Mouse (Mus musculus) midbrain, embryonic 14.5 days (tissue): Measurements from ENCODE around the gene Fbxo27. TPM values are rescaled to one million over a fixed set of nuclear protein-coding genes. Genes with fewer than 3 reads are reported as not detected.
"Not testable (repeated sequence)": the region's sequence is repeated elsewhere in the genome, so short reads cannot be mapped to it uniquely, and the experiment has no call there.

Source experiments
- ATAC-seq: fragments of 200-750 bp; cut with Nextera tagmentation; 2 replicates; pipeline ENCODE4 v1.8.0; 2017; ENCODE audit warnings: moderate number of reproducible peaks, moderate library complexity; ENCODE audit not compliant: low FRiP score, low TSS enrichment
- DNase-seq: peaks from one replicate; pipeline ENCODE4 v3.0.0-alpha.2; 2015
- H3K27ac ChIP-seq: fragments of 300-500 bp; sonication (generic); replicated peaks from 2 replicates; pipeline ENCODE4 v1.5.1; 2014; ENCODE audit warnings: mild to moderate bottlenecking, low read depth, low read length, moderate library complexity
- H3K27me3 ChIP-seq: fragments of 300-500 bp; sonication (generic); 2 replicates; pipeline ENCODE4 v1.6.1; 2014; ENCODE audit warnings: low read length, control low read depth, mixed read lengths; ENCODE audit not compliant: control insufficient read depth, insufficient read depth
- H3K36me3 ChIP-seq: fragments of 300-500 bp; sonication (generic); 2 replicates; pipeline ENCODE4 v1.6.1; 2014; ENCODE audit warnings: low read length, control low read depth; ENCODE audit not compliant: control insufficient read depth, insufficient read depth
- H3K4me1 ChIP-seq: fragments of 300-500 bp; sonication (generic); 2 replicates; pipeline ENCODE4 v1.6.1; 2014; ENCODE audit warnings: mild to moderate bottlenecking, antibody characterized with exemption, low read length, control low read depth; ENCODE audit not compliant: control insufficient read depth, insufficient read depth
- H3K4me2 ChIP-seq: fragments of 300-500 bp; sonication (generic); 2 replicates; pipeline ENCODE4 v1.6.1; 2014; ENCODE audit warnings: mild to moderate bottlenecking, low read length, moderate library complexity
- H3K4me3 ChIP-seq: fragments of 300-500 bp; sonication (generic); replicated peaks from 2 replicates; pipeline ENCODE4 v1.5.1; 2014; ENCODE audit warnings: low read depth, low read length
- H3K9ac ChIP-seq: fragments of 300-500 bp; sonication (generic); replicated peaks from 2 replicates; pipeline ENCODE4 v1.6.1; 2014; ENCODE audit warnings: mild to moderate bottlenecking, low read length, moderate library complexity
- H3K9me3 ChIP-seq: fragments of 300-500 bp; sonication (generic); 2 replicates; pipeline ENCODE4 v1.6.1; 2016; ENCODE audit warnings: low read length, control low read depth, mixed read lengths; ENCODE audit not compliant: control insufficient read depth
- WGBS: fragments of 180-500 bp; shearing (Covaris S2); extraction: QIAGEN DNeasy Blood & Tissue Kit; methylation state at CpG from one replicate; pipeline ENCODE4 v1.1.7; 2014; 5-methylcytosine and 5-hydroxymethylcytosine counted together
- polyA plus RNA-seq: library from polyadenylated mRNA; unstranded; fragments of >200 nt; fragmentation: Nextera tagmentation; extraction: Ambion mirVana; gene quantifications from 2 replicates; pipeline ENCODE4 v1.2.1, GENCODE M21; 2014

Gene Fbxo27
- polyA plus RNA-seq, 1 experiment from 2014 or later: 7.8 TPM

GRCm38 (mm10) chr7:28694966-28695511, 2.4 kb downstream of the Fbxo27 start:
- no peaks in the 10 kb centered on the region for H3K9me3 ChIP-seq
- H3K4me2 ChIP-seq: no peak overlapping the region
- H3K36me3 ChIP-seq: no peaks in the 10 kb centered on the region
- H3K27me3 ChIP-seq: peaks cover 15% of the 10 kb centered on the region
- 61% methylated on average over 8 of the region's 8 CpGs for WGBS
- DNase-seq (no peak), ATAC-seq (no peak)
- 0 out of 2 replicates have a peak, but pooled peaks cover 6% of the 10 kb centered on the region for H3K4me1 ChIP-seq
- no peak overlapping the region for H3K27ac ChIP-seq
- H3K9ac ChIP-seq: no peak overlapping the region
- no peak overlapping the region for H3K4me3 ChIP-seq

GRCm38 (mm10) chr7:28697277-28697676, 4.6 kb downstream of the Fbxo27 start:
- Histone ChIP-seq H3K27ac (no peak overlapping the region), H3K27me3 (peaks cover 15% of the 10 kb centered on the region), H3K9me3 (no peaks in the 10 kb centered on the region), H3K4me3 (no peak overlapping the region), H3K9ac (no peak overlapping the region), H3K4me2 (no peak overlapping the region), H3K36me3 (no peaks in the 10 kb centered on the region), H3K4me1 (0 out of 2 replicates have a peak, but pooled peaks cover 6% of the 10 kb centered on the region)
- ATAC-seq (no peak), DNase-seq (no peak)
- WGBS: 94% methylated on average over 11 of the region's 11 CpGs

GRCm38 (mm10) chr7:28700269-28700668, 7.6 kb downstream of the Fbxo27 start:
- Histone ChIP-seq H3K27me3 (no peaks in the 10 kb centered on the region), H3K4me2 (no peak overlapping the region), H3K9ac (no peak overlapping the region), H3K27ac (no peak overlapping the region), H3K4me3 (no peak overlapping the region), H3K36me3 (no peaks in the 10 kb centered on the region), H3K9me3 (no peaks in the 10 kb centered on the region), H3K4me1 (no peaks in the 10 kb centered on the region)
- ATAC-seq: no peak
- WGBS: over 99% methylated on average over 4 of the region's 4 CpGs
- DNase-seq: no peak

- DNase-seq, H3K9me3 ChIP-seq, H3K4me2 ChIP-seq, ATAC-seq, H3K4me3 ChIP-seq, H3K4me1 ChIP-seq, H3K27me3 ChIP-seq, H3K27ac ChIP-seq, H3K36me3 ChIP-seq, H3K9ac ChIP-seq: not testable (repeated sequence)
- 95% methylated on average over 12 of the region's 12 CpGs for WGBS
These were observed 8.7 kb downstream of the Fbxo27 start for GRCm38 (mm10) chr7:28701306-28701705.

- no peak overlapping the region for H3K27ac ChIP-seq
These were observed 10.0 kb downstream of the Fbxo27 start for GRCm38 (mm10) chr7:28702601-28703143.

GRCm38 (mm10) chr7:28709454-28709853, 16.8 kb downstream of the Fbxo27 start:
- H3K27me3 ChIP-seq: no peaks in the 10 kb centered on the region
- H3K27ac ChIP-seq: no peak overlapping the region
- DNase-seq (no peak), ATAC-seq (no peak)
- no peaks in the 10 kb centered on the region for H3K9me3 ChIP-seq
- H3K4me3 ChIP-seq: no peak overlapping the region
- H3K9ac ChIP-seq: no peak overlapping the region
- no peak overlapping the region for H3K4me2 ChIP-seq
- H3K4me1 ChIP-seq: no peaks in the 10 kb centered on the region
- no peaks in the 10 kb centered on the region for H3K36me3 ChIP-seq

More at GRCm38 (mm10) chr7:28702601-28703143, 10.0 kb downstream of the Fbxo27 start:
- H3K9me3 ChIP-seq: no peaks in the 10 kb centered on the region
- H3K36me3 ChIP-seq: no peaks in the 10 kb centered on the region
- ATAC-seq: no peak
- no peak for DNase-seq
- no peaks in the 10 kb centered on the region for H3K27me3 ChIP-seq
- no peak overlapping the region for H3K4me2 ChIP-seq
- WGBS: 75% methylated on average over 9 of the region's 9 CpGs
- no peak overlapping the region for H3K9ac ChIP-seq
- no peaks in the 10 kb centered on the region for H3K4me1 ChIP-seq
- no peak overlapping the region for H3K4me3 ChIP-seq

- Histone ChIP-seq H3K4me1 (no peaks in the 10 kb centered on the region), H3K4me2 (no peak overlapping the region), H3K4me3 (no peak overlapping the region), H3K9ac (no peak overlapping the region), H3K27me3 (no peaks in the 10 kb centered on the region), H3K9me3 (no peaks in the 10 kb centered on the region), H3K27ac (no peak overlapping the region), H3K36me3 (no peaks in the 10 kb centered on the region)
- DNase-seq (no peak), ATAC-seq (no peak)
- 65% methylated on average over 3 of the region's 3 CpGs for WGBS
These were observed 18.3 kb downstream of the Fbxo27 start for GRCm38 (mm10) chr7:28710962-28711361.

- Histone ChIP-seq H3K36me3 (no peaks in the 10 kb centered on the region), H3K9me3 (no peaks in the 10 kb centered on the region), H3K27me3 (no peaks in the 10 kb centered on the region), H3K9ac (no peak overlapping the region), H3K27ac (no peak overlapping the region), H3K4me3 (no peak overlapping the region), H3K4me2 (no peak overlapping the region), H3K4me1 (no peaks in the 10 kb centered on the region; the same call in 1 of the 2 replicates)
- 87% methylated on average over 5 of the region's 5 CpGs for WGBS
- DNase-seq (no peak), ATAC-seq (no peak)
These were observed 22.0 kb downstream of the Fbxo27 start for GRCm38 (mm10) chr7:28714667-28715066.

GRCm38 (mm10) chr7:28715598-28715997, 22.9 kb downstream of the Fbxo27 start:
- Histone ChIP-seq H3K27ac (no peak overlapping the region), H3K9me3 (no peaks in the 10 kb centered on the region), H3K27me3 (no peaks in the 10 kb centered on the region), H3K9ac (no peak overlapping the region), H3K36me3 (no peaks in the 10 kb centered on the region), H3K4me3 (no peak overlapping the region), H3K4me2 (no peak overlapping the region), H3K4me1 (no peaks in the 10 kb centered on the region; the same call in 1 of the 2 replicates)
- no peak for ATAC-seq
- WGBS: 98% methylated on average over 2 of the region's 2 CpGs
- no peak for DNase-seq
